Mouse (Mus musculus) erythroblast, embryonic 14.5 days (primary cell): ENCODE results near the gene Smarca4.

ENCODE experiments used
- GATA1 ChIP-seq: IDR thresholded peaks from 2 replicates; pipeline ENCODE4 v1.6.1; 2012; ENCODE audit warnings: low read length, inconsistent platforms, mixed read lengths
- TAL1 ChIP-seq: IDR thresholded peaks from 3 replicates; pipeline ENCODE4 v1.6.1; 2012; ENCODE audit warnings: low read length, inconsistent platforms, mixed read lengths

- TF ChIP-seq TAL1 (no peak), GATA1 (no peak)
Measured at GRCm38 (mm10) chr9:21692491-21692890, 76.5 kb downstream of the Smarca4 start.
